Mouse (Mus musculus): ENCODE measurements around the gene Irx5. TPM values are rescaled to one million over a fixed set of nuclear protein-coding genes. Genes with fewer than 3 reads are reported as not detected.

The Irx5 gene
- polyA plus RNA-seq, 1 experiment = 0.53 TPM

DNA sequence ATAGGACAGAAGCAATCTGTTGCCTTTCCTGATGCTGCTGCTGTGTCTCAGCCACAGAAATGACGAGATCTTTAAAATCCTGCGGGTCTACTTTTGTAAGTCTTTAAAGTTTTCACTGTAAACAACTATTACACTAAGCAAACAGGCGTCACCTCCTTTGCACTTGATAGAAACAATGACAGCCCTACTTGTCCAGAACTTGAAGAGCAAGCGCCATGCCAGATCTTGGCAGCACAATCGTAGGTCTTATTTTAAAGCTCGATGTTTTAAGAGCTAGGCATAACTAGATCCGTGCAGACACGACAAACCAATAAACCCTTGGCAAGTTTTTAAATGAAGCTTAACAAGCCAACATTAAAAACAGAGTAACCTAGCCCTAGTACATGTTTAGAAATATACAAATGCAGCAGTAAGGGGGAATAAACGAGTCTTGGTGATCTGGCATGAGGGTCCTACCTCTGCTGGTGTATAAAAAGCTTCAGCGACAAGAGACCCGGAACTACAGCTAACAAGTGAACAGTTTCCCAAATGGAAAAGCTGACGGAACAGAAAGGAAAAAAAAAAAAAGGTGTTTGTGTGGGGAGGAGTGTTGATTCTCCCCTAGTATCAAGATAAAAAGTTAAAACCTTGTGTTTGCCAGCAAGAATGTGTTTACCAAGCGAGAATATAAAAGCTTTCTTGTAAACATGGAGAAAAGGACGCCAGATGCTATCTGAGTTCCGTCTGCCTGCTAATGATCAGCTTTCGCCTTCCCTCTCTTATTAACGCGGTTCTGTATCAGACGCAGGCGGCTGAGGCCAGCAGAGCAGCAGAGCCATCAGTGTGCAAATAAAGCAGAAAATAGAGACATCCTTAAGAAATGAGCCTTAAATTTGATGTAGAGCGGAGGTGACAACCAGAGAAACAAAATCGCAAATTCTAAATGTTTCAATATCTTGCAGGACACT lies 2.6 kb upstream of the Irx5 start:
- no peak for DNase-seq
- 26% methylated on average over 22 of the region's 22 CpGs for WGBS
- peaks cover 22% of the 10 kb centered on the region for H3K27me3 ChIP-seq (ENCODE audit: control insufficient read depth, insufficient read depth, low read length)
- H3K27ac ChIP-seq (ENCODE audit: control insufficient read depth, insufficient read depth, low read length) = no peak overlapping the region
- TF ChIP-seq CTCF (IDR thresholded peaks at IDR 0.05; ENCODE audit: borderline replicate concordance, control insufficient read depth, extremely low read depth, insufficient read depth, low read length, poor library complexity) (no peak), POLR2A (IDR thresholded peaks at IDR 0.05; ENCODE audit: control insufficient read depth, extremely low read depth, insufficient read depth, low read length, poor library complexity) (no peak)
- peaks cover 9% of the 10 kb centered on the region; the same call in 1 of the 2 replicates for H3K4me1 ChIP-seq (replicated peaks; ENCODE audit: control insufficient read depth, insufficient read depth, low read length)
- H3K4me3 ChIP-seq (ENCODE audit: control insufficient read depth, insufficient read depth, low read length) = no peak overlapping the region
- no peaks in the 10 kb centered on the region for H3K36me3 ChIP-seq (ENCODE audit: control insufficient read depth, insufficient read depth, low read length)

DNA sequence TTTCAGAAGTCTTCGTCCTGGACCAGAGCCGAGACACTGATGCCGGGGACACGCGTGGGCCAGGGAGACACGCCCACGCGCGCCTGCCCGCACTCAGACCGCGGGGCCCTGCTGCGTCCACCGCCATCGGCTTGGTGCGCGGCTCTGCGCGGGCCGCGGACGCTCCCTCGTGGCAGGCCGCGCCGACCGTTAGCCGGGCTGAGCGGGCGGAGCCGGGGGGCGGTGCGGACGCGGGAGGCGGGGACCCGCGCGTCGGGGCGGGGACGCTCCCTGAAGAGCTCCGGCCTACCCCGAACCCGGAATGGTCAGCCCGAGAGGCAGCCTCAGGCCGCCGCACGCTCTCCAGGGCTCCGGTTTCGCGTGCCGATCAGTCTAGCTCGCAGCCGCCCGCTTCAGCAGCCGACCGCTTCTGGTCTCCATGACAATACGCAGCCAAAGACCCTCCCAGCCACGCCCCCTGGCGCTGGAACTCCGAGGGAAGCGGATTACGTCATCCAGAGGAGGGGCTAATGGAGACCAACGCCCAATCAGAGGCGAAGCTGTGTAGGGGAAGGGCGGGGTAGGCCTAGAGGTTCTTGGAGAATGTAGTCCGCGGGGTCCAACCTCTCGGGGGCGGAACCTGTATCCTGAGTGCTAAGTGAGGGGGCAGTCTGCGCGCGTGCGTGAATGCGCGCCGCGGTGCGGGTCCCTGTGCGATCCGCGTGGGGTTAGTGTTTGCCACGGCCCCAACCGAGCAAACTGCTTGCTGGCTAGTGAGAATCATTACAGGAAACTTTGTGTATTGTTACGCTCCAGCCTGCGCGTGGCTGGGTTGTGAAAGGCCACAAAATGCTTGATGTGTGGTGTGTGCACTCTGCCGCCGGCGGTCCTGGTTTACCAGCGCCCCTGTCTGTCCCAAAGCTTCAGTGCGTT lies 1.5 kb upstream of the Irx5 start:
- peak; percentile 95 for DNase-seq
- under 1% methylated on average over 92 of the region's 93 CpGs for WGBS
- Histone ChIP-seq H3K4me1 (replicated peaks; ENCODE audit: control insufficient read depth, insufficient read depth, low read length) (peaks cover 9% of the 10 kb centered on the region; the same call in 1 of the 2 replicates), H3K27ac (ENCODE audit: control insufficient read depth, insufficient read depth, low read length) (no peak overlapping the region), H3K27me3 (ENCODE audit: control insufficient read depth, insufficient read depth, low read length) (peaks cover 26% of the 10 kb centered on the region), H3K36me3 (ENCODE audit: control insufficient read depth, insufficient read depth, low read length) (no peaks in the 10 kb centered on the region), H3K4me3 (ENCODE audit: control insufficient read depth, insufficient read depth, low read length) (peak overlapping the region; percentile 69)
- TF ChIP-seq POLR2A (IDR thresholded peaks at IDR 0.05; ENCODE audit: control insufficient read depth, extremely low read depth, insufficient read depth, low read length, poor library complexity) = no peak
- TF ChIP-seq CTCF (IDR thresholded peaks at IDR 0.05; ENCODE audit: borderline replicate concordance, control insufficient read depth, extremely low read depth, insufficient read depth, low read length, poor library complexity) = peak; percentile 9; the same call in 1 of the 2 replicates

DNA sequence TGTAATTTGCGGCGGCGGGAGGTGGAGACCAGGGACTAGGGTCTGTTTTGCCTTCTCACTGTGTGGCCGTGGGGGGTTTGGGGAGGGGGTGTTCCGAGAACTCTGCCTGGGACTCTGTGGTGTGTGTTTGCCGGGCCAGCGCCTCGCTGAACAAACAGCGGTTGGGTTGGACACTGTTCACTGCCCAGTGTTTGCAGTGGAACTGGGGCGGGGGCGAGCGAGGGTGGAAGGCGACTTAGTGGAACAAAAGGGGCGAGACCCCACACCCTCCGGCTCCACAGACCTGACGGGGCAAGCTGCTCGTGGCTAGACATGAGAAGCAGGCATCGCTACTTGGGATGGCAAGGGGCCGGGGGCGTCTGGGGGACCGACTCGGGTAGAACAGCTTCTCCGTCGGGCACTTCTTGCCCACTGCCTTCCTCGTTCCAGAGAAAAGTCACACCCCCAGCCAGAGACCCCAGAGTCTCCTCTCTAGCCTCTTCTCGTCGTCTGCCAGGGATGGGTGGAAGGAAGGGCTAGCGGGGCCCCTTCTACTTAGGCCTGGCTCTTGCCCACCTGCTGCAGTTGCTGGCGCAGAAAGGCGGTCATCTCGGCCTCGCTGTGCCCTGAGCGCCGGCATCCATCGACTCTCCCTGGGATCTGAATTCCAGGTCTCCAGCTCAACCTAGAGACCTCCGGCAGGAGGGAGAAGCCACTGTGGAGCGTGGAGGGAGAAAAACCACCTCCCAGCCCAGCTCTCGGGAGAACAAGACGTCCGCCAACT lies 631 bp upstream of the Irx5 start:
- no peak for DNase-seq
- Histone ChIP-seq H3K4me1 (replicated peaks; ENCODE audit: control insufficient read depth, insufficient read depth, low read length) (peaks cover 9% of the 10 kb centered on the region; the same call in 1 of the 2 replicates), H3K36me3 (ENCODE audit: control insufficient read depth, insufficient read depth, low read length) (no peaks in the 10 kb centered on the region), H3K4me3 (ENCODE audit: control insufficient read depth, insufficient read depth, low read length) (peak overlapping the region; percentile 69), H3K27me3 (ENCODE audit: control insufficient read depth, insufficient read depth, low read length) (peaks cover 27% of the 10 kb centered on the region), H3K27ac (ENCODE audit: control insufficient read depth, insufficient read depth, low read length) (no peak overlapping the region)
- WGBS = 8% methylated on average over 40 of the region's 40 CpGs
- TF ChIP-seq POLR2A (IDR thresholded peaks at IDR 0.05; ENCODE audit: control insufficient read depth, extremely low read depth, insufficient read depth, low read length, poor library complexity) (no peak), CTCF (IDR thresholded peaks at IDR 0.05; ENCODE audit: borderline replicate concordance, control insufficient read depth, extremely low read depth, insufficient read depth, low read length, poor library complexity) (no peak)

DNA sequence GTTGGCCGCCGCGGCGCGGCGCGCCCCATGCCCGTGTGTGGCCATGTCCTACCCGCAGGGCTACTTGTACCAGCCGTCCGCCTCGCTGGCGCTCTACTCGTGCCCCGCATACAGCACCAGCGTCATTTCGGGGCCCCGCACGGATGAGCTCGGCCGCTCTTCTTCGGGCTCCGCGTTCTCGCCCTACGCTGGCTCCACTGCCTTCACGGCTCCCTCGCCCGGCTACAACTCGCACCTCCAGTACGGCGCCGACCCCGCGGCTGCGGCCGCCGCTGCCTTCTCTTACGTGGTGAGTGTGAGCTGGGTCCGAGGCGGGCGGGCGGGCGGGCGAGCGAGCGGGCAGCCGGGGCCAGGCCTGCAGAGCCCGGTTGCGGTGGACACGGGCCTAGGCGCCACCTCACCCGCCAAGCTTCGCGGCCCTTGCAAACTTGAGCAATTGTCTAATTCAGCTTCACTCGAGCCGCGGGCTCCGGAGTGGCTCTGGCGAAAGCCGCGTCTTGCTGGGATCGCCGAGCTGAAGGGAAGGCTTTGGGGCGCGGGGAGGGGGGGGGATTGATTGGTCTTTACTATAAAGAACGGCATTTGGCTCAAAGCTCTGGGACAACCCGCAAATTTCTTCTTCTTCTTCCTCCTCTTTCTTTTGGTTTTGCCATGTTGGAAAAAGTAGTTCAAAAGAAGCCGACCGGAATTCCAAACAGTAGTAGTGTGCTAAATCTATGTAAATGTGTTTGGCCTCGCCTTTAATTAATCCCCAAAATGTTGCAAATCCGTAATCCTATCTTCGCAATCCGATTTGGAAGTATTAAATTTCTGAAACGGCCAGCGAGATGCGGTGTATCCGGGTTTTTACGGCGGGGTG lies 945 bp downstream of the Irx5 start:
- Histone ChIP-seq H3K27me3 (ENCODE audit: control insufficient read depth, insufficient read depth, low read length) (peaks cover 32% of the 10 kb centered on the region), H3K36me3 (ENCODE audit: control insufficient read depth, insufficient read depth, low read length) (no peaks in the 10 kb centered on the region), H3K4me1 (replicated peaks; ENCODE audit: control insufficient read depth, insufficient read depth, low read length) (peaks cover 9% of the 10 kb centered on the region; the same call in 1 of the 2 replicates), H3K27ac (ENCODE audit: control insufficient read depth, insufficient read depth, low read length) (no peak overlapping the region), H3K4me3 (ENCODE audit: control insufficient read depth, insufficient read depth, low read length) (no peak overlapping the region)
- peak; percentile 11 for DNase-seq
- WGBS = 3% methylated on average over 78 of the region's 80 CpGs
- TF ChIP-seq CTCF (IDR thresholded peaks at IDR 0.05; ENCODE audit: borderline replicate concordance, control insufficient read depth, extremely low read depth, insufficient read depth, low read length, poor library complexity) (no peak), POLR2A (IDR thresholded peaks at IDR 0.05; ENCODE audit: control insufficient read depth, extremely low read depth, insufficient read depth, low read length, poor library complexity) (no peak)

DNA sequence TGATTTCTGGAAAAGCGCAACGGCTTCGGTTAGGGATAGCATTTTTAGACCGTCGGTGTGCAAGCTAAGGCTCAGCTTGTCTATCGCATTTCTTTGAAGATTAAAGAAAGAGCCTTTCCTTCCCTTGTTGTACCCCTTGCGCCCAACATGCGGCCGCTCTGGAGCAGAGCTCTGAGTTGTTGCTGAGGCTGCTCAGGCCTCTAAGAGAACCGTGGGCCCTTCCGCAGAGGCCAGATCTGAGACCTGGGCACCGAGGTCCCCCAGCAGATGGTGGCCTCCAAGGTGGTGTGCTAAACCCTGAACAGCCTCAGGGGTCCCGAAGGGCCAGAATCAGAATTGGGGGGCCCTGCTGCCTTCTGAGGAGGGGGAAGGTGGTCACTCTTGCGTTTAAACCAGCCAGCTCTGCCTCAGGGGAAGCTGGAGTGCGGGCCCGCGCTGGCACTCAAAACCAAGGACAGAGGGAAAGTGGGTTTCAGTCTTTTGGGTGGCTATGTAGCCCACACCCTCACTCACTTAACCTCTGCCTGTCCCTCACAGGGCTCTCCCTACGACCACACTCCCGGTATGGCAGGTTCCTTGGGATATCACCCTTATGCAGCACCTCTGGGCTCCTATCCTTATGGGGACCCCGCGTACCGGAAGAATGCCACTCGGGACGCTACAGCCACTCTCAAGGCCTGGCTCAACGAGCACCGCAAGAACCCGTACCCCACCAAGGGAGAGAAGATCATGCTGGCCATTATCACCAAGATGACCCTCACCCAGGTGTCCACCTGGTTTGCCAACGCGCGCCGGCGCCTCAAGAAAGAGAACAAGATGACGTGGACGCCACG lies 1.8 kb downstream of the Irx5 start:
- Histone ChIP-seq H3K27ac (ENCODE audit: control insufficient read depth, insufficient read depth, low read length) (no peak overlapping the region), H3K27me3 (ENCODE audit: control insufficient read depth, insufficient read depth, low read length) (peaks cover 40% of the 10 kb centered on the region), H3K36me3 (ENCODE audit: control insufficient read depth, insufficient read depth, low read length) (no peaks in the 10 kb centered on the region), H3K4me3 (ENCODE audit: control insufficient read depth, insufficient read depth, low read length) (no peak overlapping the region), H3K4me1 (replicated peaks; ENCODE audit: control insufficient read depth, insufficient read depth, low read length) (peaks cover 9% of the 10 kb centered on the region; the same call in 1 of the 2 replicates)
- no peak for DNase-seq
- 7% methylated on average over 35 of the region's 35 CpGs for WGBS
- TF ChIP-seq POLR2A (IDR thresholded peaks at IDR 0.05; ENCODE audit: control insufficient read depth, extremely low read depth, insufficient read depth, low read length, poor library complexity) = 0 out of 2 replicates have a peak, but pooled peaks have one; percentile 18
- TF ChIP-seq CTCF (IDR thresholded peaks at IDR 0.05; ENCODE audit: borderline replicate concordance, control insufficient read depth, extremely low read depth, insufficient read depth, low read length, poor library complexity) = no peak

All from thymus, adult 2 months (tissue).